Mouse (Mus musculus) skeletal muscle tissue, adult 2 months (tissue): ENCODE results near the gene Mptx2.
"Not testable (repeated sequence)": the region's sequence is repeated elsewhere in the genome, so short reads cannot be mapped to it uniquely, and the experiment has no call there.

Source experiments
- DNase-seq: peaks from one replicate; pipeline ENCODE4 v3.0.0-alpha.2; 2012; ENCODE audit warnings: low read depth, low spot score

Mptx2 gene

DNA sequence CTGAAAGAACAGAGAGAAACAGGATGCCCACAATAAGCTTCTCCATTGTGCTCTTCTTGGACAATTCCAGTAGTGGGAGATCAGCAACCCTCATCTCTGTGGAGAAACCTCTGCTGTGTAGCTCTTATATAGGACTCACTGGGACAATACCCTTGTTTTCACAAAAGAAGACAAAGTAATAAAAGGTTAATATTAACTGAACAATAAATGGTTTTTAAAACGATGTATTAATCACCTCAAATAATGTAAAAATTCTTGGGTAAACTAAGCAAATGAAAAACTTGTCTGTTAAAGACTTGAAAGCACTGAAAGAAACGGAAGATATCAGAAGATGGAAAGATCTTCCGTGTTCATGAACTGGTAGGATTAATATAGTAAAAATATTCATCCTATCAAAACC, at the start of gene Mptx2:
Gene Mptx2 (minus strand): TSS at position 101 of the 400 bp plus-strand sequence.
- no peak for DNase-seq

- no peak for DNase-seq
These were observed 49.0 kb upstream of the Mptx2 start for GRCm38 (mm10) chr1:173326552-173326951.

DNA sequence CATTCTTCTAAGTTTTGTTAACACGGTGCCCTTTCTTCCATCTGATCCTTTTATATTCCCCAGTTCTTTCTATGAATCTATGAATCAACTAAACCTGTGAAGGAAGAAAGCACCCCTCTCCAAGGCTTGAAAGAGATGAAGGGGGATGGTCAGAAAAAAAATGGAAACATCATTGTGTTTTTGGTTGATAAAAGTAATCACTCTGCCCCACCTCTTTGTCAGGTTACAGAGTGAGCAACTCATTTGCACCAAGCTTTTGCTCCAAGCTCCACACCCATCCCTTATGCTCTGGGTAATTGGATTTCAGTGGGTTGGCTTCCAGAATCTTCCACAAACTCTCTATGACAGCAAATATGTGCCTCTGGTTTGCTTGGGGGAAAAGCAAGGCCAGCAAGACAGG, 47.8 kb upstream of the Mptx2 start:
- no peak for DNase-seq

GRCm38 (mm10) chr1:173324961-173325360, 47.4 kb upstream of the Mptx2 start:
- DNase-seq = no peak

GRCm38 (mm10) chr1:173323839-173324585, 46.4 kb upstream of the Mptx2 start:
- no peak for DNase-seq

DNA sequence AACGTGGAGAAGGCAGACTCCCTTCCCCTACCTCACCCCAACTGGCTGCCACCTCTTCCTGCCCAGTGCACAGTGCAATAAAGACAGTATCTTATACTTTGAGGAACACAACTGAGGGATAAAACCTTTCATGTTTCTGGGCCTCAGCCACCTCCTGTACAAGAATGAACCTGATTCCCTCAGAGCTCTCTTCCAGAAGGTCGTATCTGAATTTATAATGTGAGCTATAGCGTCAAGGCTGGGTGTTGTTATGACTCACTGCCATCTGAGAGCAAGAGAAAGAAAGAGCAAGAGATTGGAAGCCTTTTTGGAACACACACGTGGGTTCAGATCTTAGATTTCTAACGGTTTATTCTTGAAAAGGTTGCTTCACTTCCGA, 44.7 kb upstream of the Mptx2 start:
- DNase-seq = no peak

- no peak for DNase-seq
These were observed 44.1 kb upstream of the Mptx2 start for GRCm38 (mm10) chr1:173321593-173322248.

- no peak for DNase-seq
These were observed 40.4 kb upstream of the Mptx2 start for GRCm38 (mm10) chr1:173317925-173318477.

- no peak for DNase-seq
These were observed 38.1 kb upstream of the Mptx2 start for GRCm38 (mm10) chr1:173315725-173316124.

DNA sequence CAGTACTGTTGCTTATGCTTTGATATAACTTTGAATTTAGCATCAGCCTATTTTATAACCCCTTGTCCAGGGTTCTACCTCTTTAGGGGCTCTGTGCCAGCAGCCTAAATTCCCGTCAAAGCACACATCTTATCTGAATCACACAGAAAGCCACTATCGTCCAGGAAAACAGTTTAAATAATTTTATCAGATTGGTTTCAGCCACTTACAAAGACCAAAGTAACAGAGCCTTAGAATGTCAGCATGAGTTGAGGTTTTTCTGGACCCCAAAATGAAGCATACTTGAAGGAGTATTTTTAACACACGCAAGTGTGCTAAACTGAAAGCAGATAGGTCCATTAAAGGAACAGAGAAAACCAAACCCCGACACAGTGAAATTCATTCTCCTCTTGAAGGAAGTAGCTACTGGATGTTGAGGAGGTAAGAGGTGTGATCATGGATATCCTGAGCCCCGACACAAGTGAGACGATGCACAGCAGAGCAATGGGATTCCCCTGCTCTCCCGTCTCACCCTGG, 36.0 kb upstream of the Mptx2 start:
- not testable (repeated sequence) for DNase-seq

DNA sequence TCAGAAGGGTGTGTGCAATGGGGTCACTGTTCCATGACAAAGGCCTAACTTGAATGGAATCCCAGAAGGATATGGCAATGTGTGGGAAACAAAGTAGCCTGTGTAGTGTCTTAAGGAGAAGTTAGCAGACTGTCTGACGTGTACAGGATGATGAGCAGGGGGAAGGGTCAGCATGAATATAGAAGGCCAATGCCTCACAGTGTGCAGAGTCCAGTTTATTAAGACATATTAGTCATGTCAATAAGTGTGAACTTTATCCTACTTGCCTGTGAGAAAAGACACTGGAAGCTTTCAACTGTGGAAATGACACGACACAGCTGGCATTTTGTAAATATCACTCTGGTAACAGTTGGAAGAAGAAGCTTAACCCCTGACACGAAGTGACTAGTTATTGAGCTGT, 25.2 kb upstream of the Mptx2 start:
- not testable (repeated sequence) for DNase-seq

- no peak for DNase-seq
These were observed 11.9 kb downstream of the Mptx2 start, which contains the start of gene Olfr418 for GRCm38 (mm10) chr1:173265701-173266100. Gene Olfr418 (plus strand): TSS chr1:173266001.

- no peak for DNase-seq
These were observed 27.7 kb downstream of the Mptx2 start for GRCm38 (mm10) chr1:173249888-173250287.

DNA sequence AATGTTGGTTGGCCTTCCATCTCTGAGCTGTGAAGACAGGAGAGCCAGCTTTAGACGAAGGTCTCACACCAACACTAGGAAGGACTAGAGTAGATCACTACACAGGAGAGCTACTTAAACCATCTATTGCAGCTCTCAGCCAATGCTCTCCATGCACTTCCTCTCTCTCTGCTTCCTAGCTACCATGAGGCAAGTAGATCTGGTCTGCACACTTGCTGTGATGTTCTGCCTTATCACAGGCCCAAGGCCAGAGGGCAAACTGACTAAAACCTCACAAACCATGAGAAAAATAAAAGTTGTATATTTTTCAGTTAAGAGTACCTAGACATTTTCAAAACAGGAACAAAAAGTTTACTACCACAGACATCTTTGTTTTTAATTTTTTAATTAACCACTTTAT, 40.6 kb downstream of the Mptx2 start:
- DNase-seq = not testable (repeated sequence)

GRCm38 (mm10) chr1:173227081-173227480, 50.5 kb downstream of the Mptx2 start, which contains the start of gene Fcer1a:
Gene Fcer1a (minus strand): TSS chr1:173227214.
- no peak for DNase-seq
